Mouse (Mus musculus) stomach, embryonic 16.5 days (tissue): ENCODE measurements at regions not wholly inside any gene's neighbourhood (a gene's known extent, or its start where the extent isn't known, plus 50 kb on each side); places are given as distances from the start of the nearest gene placed in this dataset.

Experiments
- ATAC-seq: fragments of 200-750 bp; cut with Nextera tagmentation; 2 replicates; pipeline ENCODE4 v1.8.0; 2017; ENCODE audit warnings: moderate number of reproducible peaks, moderate TSS enrichment; ENCODE audit not compliant: insufficient read depth, low FRiP score
- H3K27ac ChIP-seq: fragments of 300-500 bp; sonication (generic); 2 replicates; pipeline ENCODE4 v1.5.1; 2014; ENCODE audit warnings: low read length
- H3K27me3 ChIP-seq: fragments of 300-500 bp; sonication (generic); 2 replicates; pipeline ENCODE4 v1.6.1; 2014; ENCODE audit warnings: low read length, control low read depth, mixed read lengths; ENCODE audit not compliant: control insufficient read depth, insufficient read depth
- H3K36me3 ChIP-seq: fragments of 300-500 bp; sonication (generic); 2 replicates; pipeline ENCODE4 v1.6.1; 2014; ENCODE audit warnings: low read length; ENCODE audit not compliant: control insufficient read depth, insufficient read depth
- H3K4me1 ChIP-seq: fragments of 300-500 bp; sonication (generic); 2 replicates; pipeline ENCODE4 v1.6.1; 2014; ENCODE audit warnings: low read length, control low read depth, mixed read lengths; ENCODE audit not compliant: control insufficient read depth, insufficient read depth
- H3K4me2 ChIP-seq: fragments of 300-500 bp; sonication (generic); 2 replicates; pipeline ENCODE4 v1.6.1; 2014; ENCODE audit warnings: low read depth, low read length, mixed read lengths
- H3K4me3 ChIP-seq: fragments of 300-500 bp; sonication (generic); replicated peaks from 2 replicates; pipeline ENCODE4 v1.5.1; 2014; ENCODE audit warnings: mild to moderate bottlenecking, low read length
- H3K9ac ChIP-seq: fragments of 300-500 bp; sonication (generic); 2 replicates; pipeline ENCODE4 v1.6.1; 2014; ENCODE audit warnings: low read length
- H3K9me3 ChIP-seq: fragments of 300-500 bp; sonication (generic); replicated peaks from 2 replicates; pipeline ENCODE4 v1.6.1; 2016; ENCODE audit warnings: low read length, control low read depth; ENCODE audit not compliant: control insufficient read depth
- WGBS: fragments of 180-500 bp; shearing (Covaris S2); extraction: QIAGEN DNeasy Blood & Tissue Kit; methylation state at CpG from one replicate; pipeline ENCODE4 v1.1.7; 2014; 5-methylcytosine and 5-hydroxymethylcytosine counted together

DNA sequence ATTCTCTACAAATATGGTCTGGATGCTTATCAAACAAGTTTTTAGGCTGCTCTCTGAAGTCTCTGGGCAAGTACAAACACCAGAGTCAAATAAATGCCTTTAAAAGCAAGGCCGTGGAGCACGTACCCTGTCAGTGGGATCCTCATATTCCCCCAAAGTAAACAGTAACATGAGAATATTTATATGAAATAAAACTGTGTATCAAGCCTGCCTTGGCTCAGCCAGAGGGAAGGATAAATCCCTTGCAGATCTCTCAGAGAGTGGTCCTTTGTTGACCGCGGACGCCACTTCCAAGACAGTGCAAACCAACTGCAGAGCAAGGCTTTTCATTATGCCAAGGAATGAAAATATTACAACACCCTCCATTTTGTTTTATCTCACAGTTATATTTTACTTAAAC, 104.8 kb upstream of the 1700066M21Rik start:
- 41% methylated on average over 5 of the region's 5 CpGs for WGBS
- Histone ChIP-seq H3K4me2 (no peak overlapping the region), H3K4me3 (no peak overlapping the region), H3K4me1 (0 out of 2 replicates have a peak, but pooled peaks cover under 1% of the 10 kb centered on the region), H3K9me3 (no peaks in the 10 kb centered on the region), H3K27me3 (no peaks in the 10 kb centered on the region), H3K9ac (no peak overlapping the region), H3K36me3 (no peaks in the 10 kb centered on the region), H3K27ac (no peak overlapping the region)
- ATAC-seq, result no peak

- Histone ChIP-seq H3K9ac (no peak overlapping the region), H3K36me3 (no peaks in the 10 kb centered on the region), H3K9me3 (no peaks in the 10 kb centered on the region), H3K27ac (no peak overlapping the region), H3K4me2 (no peak overlapping the region), H3K4me1 (no peaks in the 10 kb centered on the region), H3K4me3 (no peak overlapping the region), H3K27me3 (no peaks in the 10 kb centered on the region)
- 89% methylated on average over 3 of the region's 3 CpGs for whole genome bisulfite sequencing
- ATAC-seq, result no peak
Measured at GRCm38 (mm10) chr1:57281549-57281948, 95.9 kb upstream of the 1700066M21Rik start.

DNA sequence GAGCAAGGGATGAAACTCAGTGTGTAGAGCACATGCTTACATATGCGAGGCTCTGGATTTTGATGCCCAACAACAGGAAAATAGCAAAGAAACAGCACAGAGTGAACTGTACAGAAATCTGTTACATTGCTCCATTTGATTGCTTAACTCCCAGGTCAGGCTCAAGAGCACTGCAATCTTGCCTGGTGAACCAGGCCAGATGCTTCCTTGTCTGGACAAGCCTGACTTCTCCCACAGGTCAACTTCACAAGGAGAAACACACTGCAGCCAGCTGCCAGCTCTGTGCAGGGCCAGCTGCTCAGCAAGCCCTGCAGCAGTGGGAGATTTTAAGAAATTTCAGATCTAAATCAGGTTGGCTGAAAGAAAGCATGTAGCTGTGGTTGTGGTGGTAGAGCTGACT, 81.2 kb upstream of the 1700066M21Rik start:
- no peak overlapping the region for H3K4me3 ChIP-seq
- H3K36me3 ChIP-seq, result no peaks in the 10 kb centered on the region
- no peaks in the 10 kb centered on the region for H3K9me3 ChIP-seq
- no peak overlapping the region for H3K27ac ChIP-seq
- no peak overlapping the region for H3K9ac ChIP-seq
- no peaks in the 10 kb centered on the region for H3K27me3 ChIP-seq
- 81% methylated on average over 1 of the region's 1 CpGs for WGBS
- no peak overlapping the region for H3K4me2 ChIP-seq
- no peaks in the 10 kb centered on the region; the same call in 1 of the 2 replicates for H3K4me1 ChIP-seq
- ATAC-seq, result no peak

- no peak for ATAC-seq
- Histone ChIP-seq H3K9me3 (no peaks in the 10 kb centered on the region), H3K4me3 (no peak overlapping the region), H3K4me1 (no peaks in the 10 kb centered on the region; the same call in 1 of the 2 replicates), H3K9ac (no peak overlapping the region), H3K27me3 (no peaks in the 10 kb centered on the region), H3K36me3 (no peaks in the 10 kb centered on the region), H3K27ac (no peak overlapping the region), H3K4me2 (no peak overlapping the region)
- 74% methylated on average over 5 of the region's 5 CpGs for WGBS
Measured at GRCm38 (mm10) chr1:57298557-57298956, 78.9 kb upstream of the 1700066M21Rik start.

GRCm38 (mm10) chr1:57301260-57301979, 76.0 kb upstream of the 1700066M21Rik start:
- Histone ChIP-seq H3K27ac (no peak overlapping the region), H3K9ac (no peak overlapping the region), H3K4me1 (no peaks in the 10 kb centered on the region), H3K4me2 (no peak overlapping the region), H3K27me3 (no peaks in the 10 kb centered on the region), H3K36me3 (no peaks in the 10 kb centered on the region), H3K9me3 (no peaks in the 10 kb centered on the region), H3K4me3 (no peak overlapping the region)
- WGBS, result 71% methylated on average over 8 of the region's 8 CpGs
- no peak for ATAC-seq

GRCm38 (mm10) chr1:57301980-57302331, 75.5 kb upstream of the 1700066M21Rik start:
- no peak for ATAC-seq
- Histone ChIP-seq H3K9me3 (no peaks in the 10 kb centered on the region), H3K9ac (no peak overlapping the region), H3K27ac (no peak overlapping the region), H3K36me3 (no peaks in the 10 kb centered on the region), H3K4me1 (no peaks in the 10 kb centered on the region), H3K4me2 (no peak overlapping the region), H3K4me3 (no peak overlapping the region), H3K27me3 (no peaks in the 10 kb centered on the region)
- WGBS, result 65% methylated on average over 6 of the region's 6 CpGs

GRCm38 (mm10) chr1:57304757-57305156, 72.7 kb upstream of the 1700066M21Rik start:
- no peaks in the 10 kb centered on the region for H3K27me3 ChIP-seq

DNA sequence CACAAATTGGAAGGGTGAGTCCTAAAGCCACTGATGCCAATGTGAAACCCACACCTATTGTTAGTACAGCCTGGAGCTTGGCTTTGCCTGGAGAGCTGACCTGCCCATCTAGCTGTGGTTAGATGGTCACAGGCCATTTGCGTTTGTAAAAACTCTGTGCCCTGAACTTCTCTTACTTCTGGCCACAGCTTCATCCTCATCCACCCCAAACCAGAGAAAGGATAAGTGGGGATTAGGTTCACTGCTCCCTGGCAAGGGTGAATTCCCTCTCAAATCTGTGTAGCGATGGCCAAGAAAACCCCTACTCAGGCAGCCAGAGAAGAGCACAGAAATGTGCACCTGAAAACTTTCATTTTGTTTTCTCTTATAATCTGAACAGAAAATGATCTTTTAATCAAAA, 54.9 kb upstream of the 1700066M21Rik start:
- no peak for ATAC-seq
- H3K27ac ChIP-seq, result no peak overlapping the region
- no peaks in the 10 kb centered on the region for H3K4me1 ChIP-seq
- H3K36me3 ChIP-seq, result no peaks in the 10 kb centered on the region
- H3K27me3 ChIP-seq, result no peaks in the 10 kb centered on the region
- 81% methylated on average over 2 of the region's 2 CpGs for WGBS
- H3K4me3 ChIP-seq, result no peak overlapping the region
- H3K9me3 ChIP-seq, result 0 out of 2 replicates have a peak, but pooled peaks cover 3% of the 10 kb centered on the region
- no peak overlapping the region for H3K4me2 ChIP-seq
- no peak overlapping the region for H3K9ac ChIP-seq

More at GRCm38 (mm10) chr1:57304757-57305156, 72.7 kb upstream of the 1700066M21Rik start:
- Histone ChIP-seq H3K9me3 (no peaks in the 10 kb centered on the region), H3K36me3 (no peaks in the 10 kb centered on the region), H3K4me2 (no peak overlapping the region), H3K27ac (no peak overlapping the region), H3K4me1 (no peaks in the 10 kb centered on the region), H3K9ac (no peak overlapping the region), H3K4me3 (no peak overlapping the region)
- ATAC-seq, result no peak
- WGBS, result 88% methylated on average over 2 of the region's 2 CpGs

DNA sequence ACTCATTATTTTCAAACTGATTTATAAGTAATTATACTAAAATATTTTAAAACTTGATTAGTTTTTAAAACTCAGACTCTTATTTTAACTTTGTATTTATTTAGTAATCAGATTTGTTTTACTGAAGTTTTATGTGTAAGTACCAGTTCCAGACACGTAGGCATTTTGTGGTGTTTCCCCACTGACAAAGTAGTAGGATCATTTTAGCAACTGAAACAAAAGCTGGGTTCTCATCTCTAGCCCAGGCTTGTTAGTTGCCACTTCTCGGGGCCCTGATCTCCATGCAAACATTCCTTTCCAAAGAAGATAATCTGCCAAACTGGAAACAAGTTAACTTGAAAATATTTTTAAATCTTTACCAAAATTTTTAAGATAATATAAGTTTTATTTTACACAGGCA, 54.3 kb upstream of the 1700066M21Rik start:
- Histone ChIP-seq H3K4me2 (no peak overlapping the region), H3K9ac (no peak overlapping the region), H3K4me1 (no peaks in the 10 kb centered on the region), H3K27me3 (no peaks in the 10 kb centered on the region), H3K27ac (no peak overlapping the region), H3K36me3 (no peaks in the 10 kb centered on the region), H3K4me3 (no peak overlapping the region), H3K9me3 (0 out of 2 replicates have a peak, but pooled peaks cover 3% of the 10 kb centered on the region)
- ATAC-seq, result no peak
- 69% methylated on average over 2 of the region's 2 CpGs for WGBS
